Mouse (Mus musculus): ENCODE measurements around the gene Gm49510.

GRCm38 (mm10) chr15:78903243-78903642 is 3.8 kb downstream of the Gm49510 start:
- TF ChIP-seq CTCF (IDR thresholded peaks at IDR 0.05; ENCODE audit: insufficient read depth, low read length) = peak; percentile 86
- no peak for TF ChIP-seq POLR2A (IDR thresholded peaks at IDR 0.05; ENCODE audit: borderline replicate concordance, extremely low read depth, low read depth, low read length)

Measured in lung, adult 2 months (tissue).